Mouse (Mus musculus): ENCODE measurements around the gene Tshz2. TPM values are rescaled to one million over a fixed set of nuclear protein-coding genes. Genes with fewer than 3 reads are reported as not detected.

The Tshz2 gene
- polyA plus RNA-seq, 1 experiment, result not detected

DNA sequence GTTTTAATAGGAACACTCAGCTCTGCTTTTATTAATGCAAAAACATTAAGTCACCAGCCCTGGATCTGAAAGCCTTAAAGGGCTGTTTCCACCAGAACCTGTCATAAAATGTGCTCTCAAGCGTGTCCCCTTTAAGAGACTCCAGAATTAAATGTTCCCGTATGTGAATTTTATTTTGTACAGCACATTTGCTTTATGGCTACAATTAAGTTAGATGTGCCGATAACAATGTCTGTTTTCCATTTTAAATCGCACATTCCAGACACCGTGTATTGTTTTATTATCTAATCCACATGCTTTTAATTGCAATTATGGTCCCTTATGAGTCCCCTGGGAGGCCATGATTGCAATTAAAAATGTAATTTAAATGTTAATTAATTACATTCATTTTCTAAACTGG lies 178.8 kb downstream of the Tshz2 start:
- Histone ChIP-seq H3K79me2 (ENCODE audit: control insufficient read depth, insufficient read depth) (no peaks in the 10 kb centered on the region), H3ac (ENCODE audit: control insufficient read depth, insufficient read length, low read depth) (no peak overlapping the region), H3K27me3 (ENCODE audit: control insufficient read depth, insufficient read depth, insufficient read length) (no peaks in the 10 kb centered on the region), H3K79me3 (ENCODE audit: low read depth) (no peaks in the 10 kb centered on the region), H3K36me3 (ENCODE audit: control insufficient read depth, insufficient read depth) (no peaks in the 10 kb centered on the region), H3K4me3 (ENCODE audit: insufficient read depth, poor library complexity, severe bottlenecking) (no peak overlapping the region)
- TF ChIP-seq CTCF (IDR thresholded peaks at IDR 0.05; ENCODE audit: control insufficient read depth, insufficient read depth, insufficient read length) (no peak), FOSL1 (IDR thresholded peaks at IDR 0.05; ENCODE audit: insufficient read depth, low read length, poor library complexity, severe bottlenecking) (no peak), CEBPB (IDR thresholded peaks at IDR 0.05; ENCODE audit: low read depth) (no peak), USF1 (IDR thresholded peaks at IDR 0.05; ENCODE audit: low read depth) (no peak), MYOD1 (IDR thresholded peaks at IDR 0.05; ENCODE audit: control insufficient read depth, insufficient read length, low read depth) (no peak), MYOG (IDR thresholded peaks at IDR 0.05; ENCODE audit: control insufficient read depth, extremely low read depth, insufficient read length) (no peak), MAX (IDR thresholded peaks at IDR 0.05) (no peak)

DNA sequence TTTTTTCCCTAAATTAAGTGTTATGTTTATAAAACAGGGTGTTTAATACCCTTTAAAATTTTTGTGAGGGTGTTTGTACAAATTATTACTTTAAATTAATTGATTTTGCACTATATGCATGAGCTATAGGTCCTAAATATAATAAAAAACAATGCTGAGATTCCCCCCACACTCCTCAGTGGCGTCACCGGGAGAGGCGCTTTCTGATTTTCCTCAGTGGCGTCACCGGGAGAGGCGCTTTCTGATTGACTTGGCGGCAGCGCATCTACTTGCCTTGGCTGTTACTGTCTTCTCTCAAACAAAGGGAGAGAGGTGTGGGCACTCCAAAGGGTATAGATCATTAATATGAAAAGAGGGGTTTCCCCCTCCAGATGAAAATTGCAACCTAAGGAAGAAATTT lies 179.2 kb downstream of the Tshz2 start:
- TF ChIP-seq USF1 (IDR thresholded peaks at IDR 0.05; ENCODE audit: low read depth), result no peak
- no peak for TF ChIP-seq CTCF (IDR thresholded peaks at IDR 0.05; ENCODE audit: control insufficient read depth, insufficient read depth, insufficient read length)
- no peak for TF ChIP-seq MAX (IDR thresholded peaks at IDR 0.05)
- TF ChIP-seq CEBPB (IDR thresholded peaks at IDR 0.05; ENCODE audit: low read depth), result no peak
- TF ChIP-seq MYOD1 (IDR thresholded peaks at IDR 0.05; ENCODE audit: control insufficient read depth, insufficient read length, low read depth), result no peak
- no peak for TF ChIP-seq MYOG (IDR thresholded peaks at IDR 0.05; ENCODE audit: control insufficient read depth, extremely low read depth, insufficient read length)
- no peak for TF ChIP-seq FOSL1 (IDR thresholded peaks at IDR 0.05; ENCODE audit: insufficient read depth, low read length, poor library complexity, severe bottlenecking)
- Histone ChIP-seq H3K4me3 (ENCODE audit: insufficient read depth, poor library complexity, severe bottlenecking) (no peak overlapping the region), H3K36me3 (ENCODE audit: control insufficient read depth, insufficient read depth) (no peaks in the 10 kb centered on the region), H3K79me3 (ENCODE audit: low read depth) (no peaks in the 10 kb centered on the region), H3ac (ENCODE audit: control insufficient read depth, insufficient read length, low read depth) (no peak overlapping the region), H3K27me3 (ENCODE audit: control insufficient read depth, insufficient read depth, insufficient read length) (no peaks in the 10 kb centered on the region), H3K79me2 (ENCODE audit: control insufficient read depth, insufficient read depth) (no peaks in the 10 kb centered on the region)

DNA sequence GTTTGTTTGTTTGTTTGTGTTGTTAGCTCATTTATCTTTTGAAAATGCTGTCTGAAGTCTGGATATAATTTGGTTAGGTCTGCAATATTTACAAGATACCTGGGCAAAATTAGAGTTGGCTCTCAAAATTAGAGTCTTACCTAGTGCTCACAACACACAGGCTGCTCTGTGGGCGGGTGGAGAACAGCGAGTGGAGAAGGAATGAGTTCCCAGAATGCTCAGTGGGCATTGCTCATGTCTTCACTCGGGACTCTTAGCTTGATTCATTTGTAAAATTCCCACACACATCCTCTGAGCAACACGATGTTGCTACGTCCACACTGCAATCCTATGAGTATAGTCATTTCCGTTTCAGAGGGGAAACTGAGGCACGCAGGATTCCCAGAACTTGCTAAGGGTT lies 180.1 kb downstream of the Tshz2 start:
- H3K79me2 ChIP-seq (ENCODE audit: control insufficient read depth, insufficient read depth), result no peaks in the 10 kb centered on the region
- H3K36me3 ChIP-seq (ENCODE audit: control insufficient read depth, insufficient read depth), result no peaks in the 10 kb centered on the region
- no peaks in the 10 kb centered on the region for H3K27me3 ChIP-seq (ENCODE audit: control insufficient read depth, insufficient read depth, insufficient read length)
- H3ac ChIP-seq (ENCODE audit: control insufficient read depth, insufficient read length, low read depth), result no peak overlapping the region
- no peaks in the 10 kb centered on the region for H3K79me3 ChIP-seq (ENCODE audit: low read depth)
- no peak for TF ChIP-seq CTCF (IDR thresholded peaks at IDR 0.05; ENCODE audit: control insufficient read depth, insufficient read depth, insufficient read length)
- TF ChIP-seq USF1 (IDR thresholded peaks at IDR 0.05; ENCODE audit: low read depth), result no peak
- H3K4me3 ChIP-seq (ENCODE audit: insufficient read depth, poor library complexity, severe bottlenecking), result no peak overlapping the region

DNA sequence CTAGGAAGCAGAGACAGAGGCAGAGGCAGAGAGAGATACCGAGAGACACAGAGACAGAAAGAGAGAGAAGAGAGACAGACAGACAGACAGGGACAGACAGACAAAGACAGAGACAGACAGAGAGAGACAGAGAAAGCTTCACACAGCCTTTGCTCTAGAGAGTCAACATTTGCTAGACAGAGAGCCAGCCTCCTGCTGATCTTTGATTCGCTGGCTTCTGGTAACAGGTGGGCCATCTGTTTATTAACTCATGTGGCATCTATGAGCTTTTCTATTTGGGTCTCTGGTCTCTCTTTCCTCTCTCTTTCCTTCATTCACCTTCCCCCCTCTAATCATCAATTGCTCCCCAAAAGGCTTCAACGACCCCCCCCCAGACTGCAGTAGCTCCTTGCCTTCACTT lies 181.5 kb downstream of the Tshz2 start:
- Histone ChIP-seq H3K4me3 (ENCODE audit: insufficient read depth, poor library complexity, severe bottlenecking) (no peak overlapping the region), H3K79me3 (ENCODE audit: low read depth) (no peaks in the 10 kb centered on the region), H3K79me2 (ENCODE audit: control insufficient read depth, insufficient read depth) (no peaks in the 10 kb centered on the region), H3ac (ENCODE audit: control insufficient read depth, insufficient read length, low read depth) (no peak overlapping the region), H3K27me3 (ENCODE audit: control insufficient read depth, insufficient read depth, insufficient read length) (no peaks in the 10 kb centered on the region), H3K36me3 (ENCODE audit: control insufficient read depth, insufficient read depth) (no peaks in the 10 kb centered on the region)
- no peak for TF ChIP-seq MAX (IDR thresholded peaks at IDR 0.05)
- no peak for TF ChIP-seq CEBPB (IDR thresholded peaks at IDR 0.05; ENCODE audit: low read depth)
- no peak for TF ChIP-seq CTCF (IDR thresholded peaks at IDR 0.05; ENCODE audit: control insufficient read depth, insufficient read depth, insufficient read length)
- no peak for TF ChIP-seq USF1 (IDR thresholded peaks at IDR 0.05; ENCODE audit: low read depth)
- no peak for TF ChIP-seq MYOD1 (IDR thresholded peaks at IDR 0.05; ENCODE audit: control insufficient read depth, insufficient read length, low read depth)
- no peak for TF ChIP-seq FOSL1 (IDR thresholded peaks at IDR 0.05; ENCODE audit: insufficient read depth, low read length, poor library complexity, severe bottlenecking)
- no peak for TF ChIP-seq MYOG (IDR thresholded peaks at IDR 0.05; ENCODE audit: control insufficient read depth, extremely low read depth, insufficient read length)

DNA sequence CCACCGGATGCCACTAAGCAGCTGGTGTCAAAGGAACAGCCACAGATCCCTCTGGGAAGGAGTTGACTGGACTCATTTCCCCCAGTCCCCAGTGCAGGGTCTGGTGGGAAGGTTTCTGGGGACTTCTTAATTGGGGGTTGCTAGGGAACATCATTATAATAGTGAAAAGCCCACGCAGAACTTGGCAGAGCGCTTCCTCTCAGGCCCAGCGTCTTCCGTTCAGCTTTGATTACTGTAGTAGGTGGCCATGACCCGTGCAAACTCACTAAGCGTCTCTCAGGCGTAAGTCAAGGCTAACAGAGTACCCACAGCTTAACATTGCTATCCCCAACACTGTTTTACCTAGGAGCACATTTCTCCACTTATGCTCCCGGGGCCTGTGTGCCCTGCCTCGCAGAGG lies 181.9 kb downstream of the Tshz2 start:
- H3K79me3 ChIP-seq (ENCODE audit: low read depth), result no peaks in the 10 kb centered on the region
- no peaks in the 10 kb centered on the region for H3K36me3 ChIP-seq (ENCODE audit: control insufficient read depth, insufficient read depth)
- H3K79me2 ChIP-seq (ENCODE audit: control insufficient read depth, insufficient read depth), result no peaks in the 10 kb centered on the region
- no peak overlapping the region for H3K4me3 ChIP-seq (ENCODE audit: insufficient read depth, poor library complexity, severe bottlenecking)
- H3ac ChIP-seq (ENCODE audit: control insufficient read depth, insufficient read length, low read depth), result no peak overlapping the region
- H3K27me3 ChIP-seq (ENCODE audit: control insufficient read depth, insufficient read depth, insufficient read length), result no peaks in the 10 kb centered on the region
- TF ChIP-seq USF1 (IDR thresholded peaks at IDR 0.05; ENCODE audit: low read depth) (no peak), MYOG (IDR thresholded peaks at IDR 0.05; ENCODE audit: control insufficient read depth, extremely low read depth, insufficient read length) (no peak), CTCF (IDR thresholded peaks at IDR 0.05; ENCODE audit: control insufficient read depth, insufficient read depth, insufficient read length) (no peak), FOSL1 (IDR thresholded peaks at IDR 0.05; ENCODE audit: insufficient read depth, low read length, poor library complexity, severe bottlenecking) (no peak), MYOD1 (IDR thresholded peaks at IDR 0.05; ENCODE audit: control insufficient read depth, insufficient read length, low read depth) (no peak), CEBPB (IDR thresholded peaks at IDR 0.05; ENCODE audit: low read depth) (no peak), MAX (IDR thresholded peaks at IDR 0.05) (no peak)

DNA sequence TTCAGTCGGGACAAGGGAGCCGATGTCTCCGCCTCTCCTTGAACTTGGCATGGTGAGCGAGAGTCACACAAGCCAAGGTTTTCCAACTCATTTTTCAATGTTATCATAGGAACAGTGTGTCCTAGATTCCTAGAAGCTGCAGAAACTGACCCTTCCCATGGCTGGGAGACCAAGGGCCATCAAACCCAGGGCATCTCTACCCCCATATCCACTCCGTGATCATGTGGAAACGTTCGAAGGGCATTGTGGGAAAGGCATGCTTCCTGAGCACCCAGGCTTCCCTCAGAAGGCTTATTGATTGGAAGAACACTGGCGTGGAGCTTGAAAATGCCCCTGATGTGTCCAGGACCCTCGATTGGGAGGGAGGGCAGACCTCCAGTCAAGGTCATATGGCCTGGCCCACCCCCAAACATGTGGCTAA lies 188.2 kb downstream of the Tshz2 start:
- Histone ChIP-seq H3K27me3 (ENCODE audit: control insufficient read depth, insufficient read depth, insufficient read length) (no peaks in the 10 kb centered on the region), H3K36me3 (ENCODE audit: control insufficient read depth, insufficient read depth) (no peaks in the 10 kb centered on the region), H3K79me3 (ENCODE audit: low read depth) (no peaks in the 10 kb centered on the region), H3K4me3 (ENCODE audit: insufficient read depth, poor library complexity, severe bottlenecking) (no peak overlapping the region), H3K79me2 (ENCODE audit: control insufficient read depth, insufficient read depth) (no peaks in the 10 kb centered on the region), H3ac (ENCODE audit: control insufficient read depth, insufficient read length, low read depth) (no peak overlapping the region)
- TF ChIP-seq MYOG (IDR thresholded peaks at IDR 0.05; ENCODE audit: control insufficient read depth, extremely low read depth, insufficient read length) (no peak), MYOD1 (IDR thresholded peaks at IDR 0.05; ENCODE audit: control insufficient read depth, insufficient read length, low read depth) (no peak), MAX (IDR thresholded peaks at IDR 0.05) (no peak)
